Mouse (Mus musculus): ENCODE measurements at regions not wholly inside any gene's neighbourhood (a gene's known extent, or its start where the extent isn't known, plus 50 kb on each side); places are given as distances from the start of the nearest gene placed in this dataset.
A peak's percentile ranks its signal among the peaks of the same experiment; 100 is the strongest.
"Not testable (repeated sequence)": the region's sequence is repeated elsewhere in the genome, so short reads cannot be mapped to it uniquely, and the experiment has no call there.

DNA sequence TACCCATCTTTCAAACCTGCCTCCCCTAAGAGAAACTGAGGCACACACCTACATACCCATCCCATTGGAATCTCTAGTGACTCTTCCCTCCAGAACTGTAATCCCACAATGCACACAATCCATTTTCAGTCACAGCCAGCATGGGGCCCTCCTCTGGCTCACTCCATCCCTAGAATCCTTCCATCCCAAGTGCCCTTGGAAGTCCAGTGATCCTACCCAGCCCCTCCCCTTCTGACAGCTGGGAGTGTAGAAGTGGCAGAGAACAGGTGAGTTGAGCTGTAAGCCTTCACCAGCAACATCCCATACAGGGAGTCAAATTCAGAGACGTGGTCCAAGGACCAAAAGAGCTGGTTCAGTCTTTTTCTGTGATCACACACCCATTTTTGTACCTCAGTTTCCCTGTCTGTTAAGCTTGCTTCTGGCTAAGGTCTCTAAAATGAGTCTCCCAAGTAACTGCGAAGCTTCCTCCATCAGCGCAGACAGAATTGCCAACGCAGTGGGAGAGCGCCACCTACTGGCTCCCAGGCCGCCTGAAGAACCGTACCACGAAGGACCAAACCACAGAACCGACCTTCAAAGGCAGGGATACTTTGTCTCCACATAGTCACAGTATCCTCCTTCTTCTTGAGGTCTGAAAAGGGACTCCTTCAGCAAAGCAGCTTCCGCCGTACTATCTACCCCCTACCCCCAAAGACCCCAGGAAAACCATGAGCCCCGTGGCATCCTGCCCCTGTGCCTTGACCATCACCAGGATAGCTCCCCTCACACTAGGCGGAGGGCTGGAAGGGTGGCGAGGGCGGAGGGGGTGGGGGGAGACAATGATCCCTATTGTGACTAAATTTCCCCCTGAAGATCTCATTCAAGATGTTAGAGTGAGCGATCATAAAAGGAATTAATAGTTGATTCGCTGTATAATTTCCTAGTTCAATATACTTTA, 67.0 kb upstream of the Top1 start:
- DNase-seq (ENCODE audit: low spot score) (peak; percentile 75), ATAC-seq (ENCODE audit: insufficient read depth, low read depth) (peak; percentile 53; the same call in 1 of the 2 replicates)
- Histone ChIP-seq H3K4me3 (ENCODE audit: low read depth, low read length) (no peak overlapping the region), H3K27ac (ENCODE audit: low read depth) (no peak overlapping the region), H3K36me3 (replicated peaks; ENCODE audit: control insufficient read depth, insufficient read depth, low read length) (no peaks in the 10 kb centered on the region), H3K4me1 (ENCODE audit: control insufficient read depth, insufficient read depth) (no peaks in the 10 kb centered on the region), H3K4me2 (ENCODE audit: low read depth, low read length) (no peak overlapping the region), H3K9me3 (replicated peaks; ENCODE audit: control insufficient read depth, low read length) (no peaks in the 10 kb centered on the region), H3K9ac (replicated peaks; ENCODE audit: low read depth, low read length) (no peak overlapping the region), H3K27me3 (ENCODE audit: control insufficient read depth, insufficient read depth, low read length) (peaks cover 35% of the 10 kb centered on the region)
- TF ChIP-seq EP300 (IDR thresholded peaks at IDR 0.05; ENCODE audit: low read depth), result no peak
- TF ChIP-seq CTCF (IDR thresholded peaks at IDR 0.05; ENCODE audit: low read depth), result peak; percentile 98
- WGBS, result 12% methylated on average over 17 of the region's 17 CpGs

DNA sequence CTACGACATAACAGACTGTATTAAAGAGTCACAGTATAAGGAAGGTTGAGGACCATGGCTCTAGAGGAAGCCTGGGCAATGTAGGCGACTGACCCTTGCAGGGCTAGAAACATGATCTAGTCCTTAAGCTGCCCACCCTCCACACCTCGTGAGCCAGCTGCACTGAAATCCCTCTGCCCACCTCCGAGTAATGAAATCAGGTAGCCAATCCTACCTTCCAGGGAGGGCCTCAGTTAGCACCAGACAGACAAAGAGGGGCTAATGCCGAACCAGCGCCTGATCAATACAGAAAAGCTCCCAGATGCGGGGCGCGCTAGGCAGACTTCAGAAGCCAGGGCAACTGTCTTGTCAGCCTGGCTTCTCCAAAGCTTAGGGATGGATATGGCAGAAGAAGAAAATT, 65.4 kb upstream of the Top1 start:
- no peak for DNase-seq (ENCODE audit: low spot score)
- Histone ChIP-seq H3K36me3 (replicated peaks; ENCODE audit: control insufficient read depth, insufficient read depth, low read length) (no peaks in the 10 kb centered on the region), H3K27me3 (ENCODE audit: control insufficient read depth, insufficient read depth, low read length) (peaks cover 43% of the 10 kb centered on the region), H3K27ac (ENCODE audit: low read depth) (no peak overlapping the region), H3K9me3 (replicated peaks; ENCODE audit: control insufficient read depth, low read length) (no peaks in the 10 kb centered on the region), H3K4me2 (ENCODE audit: low read depth, low read length) (no peak overlapping the region), H3K4me1 (ENCODE audit: control insufficient read depth, insufficient read depth) (no peaks in the 10 kb centered on the region), H3K4me3 (ENCODE audit: low read depth, low read length) (no peak overlapping the region), H3K9ac (replicated peaks; ENCODE audit: low read depth, low read length) (no peak overlapping the region)
- 31% methylated on average over 9 of the region's 9 CpGs for WGBS
- TF ChIP-seq EP300 (IDR thresholded peaks at IDR 0.05; ENCODE audit: low read depth) (no peak), CTCF (IDR thresholded peaks at IDR 0.05; ENCODE audit: low read depth) (no peak)
- ATAC-seq (ENCODE audit: insufficient read depth, low read depth), result no peak

- Histone ChIP-seq H3K4me3 (ENCODE audit: low read depth, low read length) (no peak overlapping the region), H3K4me2 (ENCODE audit: low read depth, low read length) (no peak overlapping the region), H3K9ac (replicated peaks; ENCODE audit: low read depth, low read length) (no peak overlapping the region), H3K36me3 (replicated peaks; ENCODE audit: control insufficient read depth, insufficient read depth, low read length) (no peaks in the 10 kb centered on the region), H3K27ac (ENCODE audit: low read depth) (no peak overlapping the region), H3K9me3 (replicated peaks; ENCODE audit: control insufficient read depth, low read length) (no peaks in the 10 kb centered on the region), H3K27me3 (ENCODE audit: control insufficient read depth, insufficient read depth, low read length) (peaks cover 48% of the 10 kb centered on the region), H3K4me1 (ENCODE audit: control insufficient read depth, insufficient read depth) (no peaks in the 10 kb centered on the region)
- no peak for DNase-seq (ENCODE audit: low spot score)
- 7% methylated on average over 9 of the region's 9 CpGs for WGBS
- no peak for ATAC-seq (ENCODE audit: insufficient read depth, low read depth)
- TF ChIP-seq CTCF (IDR thresholded peaks at IDR 0.05; ENCODE audit: low read depth) (no peak), EP300 (IDR thresholded peaks at IDR 0.05; ENCODE audit: low read depth) (no peak)
These were observed 64.7 kb upstream of the Top1 start for GRCm38 (mm10) chr2:160581029-160581428.

GRCm38 (mm10) chr2:160583034-160583433, 62.7 kb upstream of the Top1 start:
- peaks cover 46% of the 10 kb centered on the region for H3K27me3 ChIP-seq (ENCODE audit: control insufficient read depth, insufficient read depth, low read length)
- not testable (repeated sequence) for H3K9ac ChIP-seq (replicated peaks; ENCODE audit: low read depth, low read length); H3K27ac ChIP-seq (ENCODE audit: low read depth); H3K9me3 ChIP-seq (replicated peaks; ENCODE audit: control insufficient read depth, low read length); H3K4me3 ChIP-seq (ENCODE audit: low read depth, low read length); H3K36me3 ChIP-seq (replicated peaks; ENCODE audit: control insufficient read depth, insufficient read depth, low read length); DNase-seq (ENCODE audit: low spot score); ATAC-seq (ENCODE audit: insufficient read depth, low read depth); H3K4me1 ChIP-seq (ENCODE audit: control insufficient read depth, insufficient read depth); H3K4me2 ChIP-seq (ENCODE audit: low read depth, low read length)
- 96% methylated on average over 19 of the region's 19 CpGs for WGBS

DNA sequence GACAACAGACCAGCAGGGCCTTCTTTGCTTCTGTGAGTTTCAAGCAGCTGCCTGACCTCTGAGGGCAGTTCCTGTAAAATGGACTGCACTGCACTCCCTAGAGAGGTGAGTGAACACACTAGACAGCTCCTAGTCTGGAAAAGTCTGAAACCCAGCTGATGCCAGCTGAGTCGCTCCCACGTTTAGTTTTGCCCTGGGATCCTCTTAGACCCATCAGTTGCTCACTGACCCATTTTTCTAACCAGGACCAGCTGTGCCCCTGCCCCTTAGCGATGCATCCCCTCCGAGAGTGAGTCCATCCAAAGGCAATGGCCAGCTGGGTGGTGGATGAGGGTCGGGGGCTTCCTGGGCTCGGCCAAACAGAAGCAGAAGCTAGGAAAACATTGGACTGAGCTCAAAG, 62.2 kb upstream of the Top1 start:
- Histone ChIP-seq H3K4me2 (ENCODE audit: low read depth, low read length) (no peak overlapping the region), H3K27ac (ENCODE audit: low read depth) (no peak overlapping the region), H3K9me3 (replicated peaks; ENCODE audit: control insufficient read depth, low read length) (no peaks in the 10 kb centered on the region), H3K9ac (replicated peaks; ENCODE audit: low read depth, low read length) (no peak overlapping the region), H3K4me1 (ENCODE audit: control insufficient read depth, insufficient read depth) (no peaks in the 10 kb centered on the region), H3K4me3 (ENCODE audit: low read depth, low read length) (no peak overlapping the region), H3K36me3 (replicated peaks; ENCODE audit: control insufficient read depth, insufficient read depth, low read length) (no peaks in the 10 kb centered on the region), H3K27me3 (ENCODE audit: control insufficient read depth, insufficient read depth, low read length) (peaks cover 41% of the 10 kb centered on the region)
- WGBS, result 72% methylated on average over 6 of the region's 6 CpGs
- no peak for ATAC-seq (ENCODE audit: insufficient read depth, low read depth)
- TF ChIP-seq CTCF (IDR thresholded peaks at IDR 0.05; ENCODE audit: low read depth), result no peak
- TF ChIP-seq EP300 (IDR thresholded peaks at IDR 0.05; ENCODE audit: low read depth), result no peak
- no peak for DNase-seq (ENCODE audit: low spot score)

DNA sequence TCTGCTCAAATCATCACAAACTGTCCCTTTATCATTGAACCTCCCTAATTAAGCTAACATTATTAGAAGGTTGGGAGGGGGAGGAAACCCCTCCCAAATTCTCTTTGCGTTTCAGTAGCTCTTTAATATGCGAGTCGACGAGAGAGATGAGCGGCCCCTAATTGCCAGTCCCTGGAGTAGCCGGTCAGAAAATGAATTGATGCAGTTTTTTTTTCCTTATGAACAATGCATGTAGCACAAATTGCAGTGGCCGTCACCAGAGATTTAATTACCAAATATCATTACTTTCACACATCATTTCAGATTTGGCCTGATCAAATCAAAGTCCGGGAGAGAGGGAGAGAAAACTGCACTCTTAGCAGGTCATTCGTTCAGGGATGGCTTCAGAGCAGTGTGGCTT, 61.1 kb upstream of the Top1 start:
- H3K27me3 ChIP-seq (ENCODE audit: control insufficient read depth, insufficient read depth, low read length), result peaks cover 33% of the 10 kb centered on the region
- DNase-seq (ENCODE audit: low spot score), result no peak
- WGBS, result 48% methylated on average over 9 of the region's 9 CpGs

More for the DNA sequence above, 61.1 kb upstream of the Top1 start:
- ATAC-seq (ENCODE audit: insufficient read depth, low read depth), result no peak
- H3K27ac ChIP-seq (ENCODE audit: low read depth), result no peak overlapping the region
- H3K4me3 ChIP-seq (ENCODE audit: low read depth, low read length), result no peak overlapping the region
- no peak overlapping the region for H3K4me2 ChIP-seq (ENCODE audit: low read depth, low read length)
- no peaks in the 10 kb centered on the region for H3K36me3 ChIP-seq (replicated peaks; ENCODE audit: control insufficient read depth, insufficient read depth, low read length)
- no peaks in the 10 kb centered on the region for H3K9me3 ChIP-seq (replicated peaks; ENCODE audit: control insufficient read depth, low read length)
- no peaks in the 10 kb centered on the region for H3K4me1 ChIP-seq (ENCODE audit: control insufficient read depth, insufficient read depth)
- no peak overlapping the region for H3K9ac ChIP-seq (replicated peaks; ENCODE audit: low read depth, low read length)
- TF ChIP-seq CTCF (IDR thresholded peaks at IDR 0.05; ENCODE audit: low read depth) (no peak), EP300 (IDR thresholded peaks at IDR 0.05; ENCODE audit: low read depth) (no peak)

Data from heart, postnatal 0 days (tissue).